Mouse (Mus musculus): ENCODE results near the gene Fgfr3. TPM values are rescaled to one million over a fixed set of nuclear protein-coding genes. Genes with fewer than 3 reads are reported as not detected.

The Fgfr3 gene
- total RNA-seq (2021): 100 to 1,000 TPM; 123 to 134 TPM
- long read RNA-seq, full-length matches to known transcripts: 34 of 58 reads
- long read RNA-seq, partial matches to known transcripts: 8 of 58 reads
- long read RNA-seq, other reads (novel, unspliced or antisense): 16 of 58 reads

- DNase-seq (ENCODE audit: low spot score in 2 of 2): peak; percentile 54 to 72
Measured at GRCm38 (mm10) chr5:33721541-33722265, at the start of gene Fgfr3. Gene Fgfr3 (plus strand): TSS chr5:33721674.

- peak; percentile 44 to 66 for DNase-seq (ENCODE audit: low spot score in 2 of 2)
Measured at GRCm38 (mm10) chr5:33674439-33674838, 47.0 kb upstream of the Fgfr3 start.

GRCm38 (mm10) chr5:33675964-33676363 is 45.5 kb upstream of the Fgfr3 start:
- peak; percentile 62 to 78 for DNase-seq (ENCODE audit: low spot score in 2 of 2)

- DNase-seq (ENCODE audit: low spot score in 2 of 2): no peak
Measured at GRCm38 (mm10) chr5:33678244-33678643, 43.2 kb upstream of the Fgfr3 start.

GRCm38 (mm10) chr5:33681044-33681443 is 40.4 kb upstream of the Fgfr3 start:
- no peak for DNase-seq (ENCODE audit: low spot score in 2 of 2)

- no peak for DNase-seq (ENCODE audit: low spot score in 2 of 2)
Measured at GRCm38 (mm10) chr5:33681611-33682388, 39.7 kb upstream of the Fgfr3 start.

GRCm38 (mm10) chr5:33682963-33683362 is 38.5 kb upstream of the Fgfr3 start:
- no peak for DNase-seq (ENCODE audit: low spot score in 2 of 2)

- DNase-seq (ENCODE audit: low spot score in 2 of 2): peak in 1 of 2 experiments; percentile 72
Measured at GRCm38 (mm10) chr5:33683897-33684652, 37.4 kb upstream of the Fgfr3 start.

GRCm38 (mm10) chr5:33684932-33685331 is 36.5 kb upstream of the Fgfr3 start:
- no peak for DNase-seq (ENCODE audit: low spot score in 2 of 2)

- DNase-seq (ENCODE audit: low spot score in 2 of 2): no peak
Measured at GRCm38 (mm10) chr5:33687142-33687541, 34.3 kb upstream of the Fgfr3 start.

- DNase-seq (ENCODE audit: low spot score in 2 of 2): no peak
Measured at GRCm38 (mm10) chr5:33688278-33689220, 32.9 kb upstream of the Fgfr3 start.

GRCm38 (mm10) chr5:33689221-33689844 is 32.1 kb upstream of the Fgfr3 start:
- DNase-seq (ENCODE audit: low spot score in 2 of 2): peak in 1 of 2 experiments; percentile 57

GRCm38 (mm10) chr5:33689852-33690645 is 31.4 kb upstream of the Fgfr3 start:
- peak in 1 of 2 experiments; percentile 13 for DNase-seq (ENCODE audit: low spot score in 2 of 2)

GRCm38 (mm10) chr5:33692393-33692792 is 29.1 kb upstream of the Fgfr3 start:
- no peak for DNase-seq (ENCODE audit: low spot score in 2 of 2)

GRCm38 (mm10) chr5:33694461-33694847 is 27.0 kb upstream of the Fgfr3 start:
- no peak for DNase-seq (ENCODE audit: low spot score in 2 of 2)

- peak; percentile 71 to 81 for DNase-seq (ENCODE audit: low spot score in 2 of 2)
Measured at GRCm38 (mm10) chr5:33694848-33695717, 26.4 kb upstream of the Fgfr3 start.

- DNase-seq (ENCODE audit: low spot score in 2 of 2): no peak
Measured at GRCm38 (mm10) chr5:33695718-33696121, 25.8 kb upstream of the Fgfr3 start.

GRCm38 (mm10) chr5:33696430-33696829 is 25.0 kb upstream of the Fgfr3 start:
- DNase-seq (ENCODE audit: low spot score in 2 of 2): no peak
